ENCODE assay signal across 25 mouse cellular contexts in the genomic region with DNA sequence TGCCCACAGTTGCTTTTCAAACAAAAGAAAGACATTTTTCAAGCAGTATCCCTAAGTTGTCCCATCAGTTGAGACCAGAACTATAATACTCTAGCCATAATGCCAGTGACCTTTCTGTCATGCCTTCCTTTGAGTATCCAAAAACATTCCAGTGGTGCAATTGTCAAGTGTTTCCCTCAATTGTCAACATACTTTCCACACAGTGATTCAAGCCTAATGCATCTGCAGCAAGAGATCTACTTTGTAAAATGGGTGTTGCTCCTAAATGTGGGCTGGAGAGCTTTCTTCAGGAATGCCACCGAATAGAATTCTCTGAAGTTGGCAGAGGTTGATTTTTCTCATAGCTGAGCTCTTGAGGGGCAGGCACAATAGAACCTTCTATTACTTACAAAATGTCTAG. TPM values are rescaled to one million over a fixed set of nuclear protein-coding genes. Genes with fewer than 3 reads are reported as not detected.
A peak's percentile ranks its signal among the peaks of the same experiment; 100 is the strongest.
DNase-seq lines count a peak whose midpoint lies in the region; ATAC-seq and TF ChIP-seq lines count a peak whose summit lies in the region.
"Had no signal": no experiment of that assay in that cellular context is flagged by ENCODE, and none has a peak within 500 bp of the region (broad histone marks: within the 10 kb centered on the region; RNA-seq: fewer than 3 reads in every experiment).

No protein-coding gene starts in this region.

- H3K27ac ChIP-seq in lung, embryonic 16.5 days (ENCODE audit: low read length), result peak overlapping the region; percentile 22
- H3K27ac ChIP-seq in embryonic fibroblast, embryonic 13.5 days (ENCODE audit: insufficient read depth, low read length), result peak overlapping the region; percentile 99
- H3K27ac ChIP-seq: embryonic facial prominence, embryonic 10.5 days; embryonic facial prominence, embryonic 12.5 days; forebrain, embryonic 10.5 days; forebrain, embryonic 12.5 days had no signal

- no peaks in the 10 kb centered on the region for H3K4me1 ChIP-seq in lung, embryonic 16.5 days (replicated peaks; ENCODE audit: control insufficient read depth, insufficient read depth, low read length)
- H3K4me1 ChIP-seq in embryonic fibroblast, embryonic 13.5 days (ENCODE audit: control insufficient read depth, insufficient read depth, low read length), result no peaks in the 10 kb centered on the region
- H3K4me1 ChIP-seq: embryonic facial prominence, embryonic 10.5 days; embryonic facial prominence, embryonic 12.5 days; forebrain, embryonic 10.5 days; forebrain, embryonic 12.5 days had no signal

- WGBS in lung, embryonic 16.5 days, result 40% methylated on average over 1 of the region's 1 CpGs

- no peak for TF ChIP-seq CTCF in embryonic fibroblast, embryonic 13.5 days (IDR thresholded peaks at IDR 0.05; ENCODE audit: borderline replicate concordance, insufficient read depth, low read length)

- intact Hi-C loops in left cerebral cortex, postnatal 25 days (cut with DNase I), result no loop called here

- no peak for DNase-seq in lung, adult 18-20 months
- peak; percentile 91 for DNase-seq in Muller cell, postnatal 12 days (ENCODE audit: inconsistent ontology term)
- no peak for DNase-seq in left cerebral cortex, postnatal 25 days (ENCODE audit: low spot score in 2 of 2)
- DNase-seq: adrenal gland, adult 8-10 months; adrenal gland, postnatal 14 days; adrenal gland, postnatal 36 days; B cell, adult 2 months; cerebellum, adult 11-12 months; cerebellum, adult 2 months; cerebellum, adult 9-10 months; cerebellum, postnatal 10 days; cerebellum, postnatal 25 days had no signal

- H3K4me2 ChIP-seq in lung, embryonic 16.5 days (ENCODE audit: low read depth, low read length), result no peak overlapping the region
- H3K4me2 ChIP-seq: embryonic facial prominence, embryonic 12.5 days; forebrain, embryonic 12.5 days had no signal

- no peak overlapping the region for H3K9ac ChIP-seq in lung, embryonic 16.5 days (ENCODE audit: low read length)
- H3K9ac ChIP-seq: embryonic facial prominence, embryonic 12.5 days; forebrain, embryonic 12.5 days had no signal

- ATAC-seq in lung, embryonic 16.5 days (ENCODE audit: low read depth), result no peak
- ATAC-seq: activated CD4-positive, CD25-positive, alpha-beta regulatory T cell, adult 4 months; CD4-positive, CD25-positive, alpha-beta regulatory T cell, adult 4 months; forebrain, embryonic 14.5 days; forebrain, embryonic 16.5 days had no signal

- H3K9me3 ChIP-seq in lung, embryonic 16.5 days (ENCODE audit: control insufficient read depth, low read length), result no peaks in the 10 kb centered on the region
- H3K9me3 ChIP-seq: embryonic facial prominence, embryonic 10.5 days; embryonic facial prominence, embryonic 12.5 days; forebrain, embryonic 10.5 days; forebrain, embryonic 12.5 days had no signal

- TF ChIP-seq POLR2A in embryonic fibroblast, embryonic 13.5 days (IDR thresholded peaks at IDR 0.05; ENCODE audit: low read depth, low read length), result no peak

- no peak overlapping the region for H3K4me3 ChIP-seq in lung, embryonic 16.5 days (ENCODE audit: low read length)
- no peak overlapping the region for H3K4me3 ChIP-seq in embryonic fibroblast, embryonic 13.5 days (ENCODE audit: insufficient read depth, low read length)
- H3K4me3 ChIP-seq: embryonic facial prominence, embryonic 10.5 days; embryonic facial prominence, embryonic 12.5 days; erythroblast, embryonic 14.5 days; forebrain, embryonic 10.5 days; forebrain, embryonic 12.5 days had no signal

- H3K36me3 ChIP-seq in lung, embryonic 16.5 days (ENCODE audit: control insufficient read depth, insufficient read depth, low read length), result no peaks in the 10 kb centered on the region
- H3K36me3 ChIP-seq: embryonic facial prominence, embryonic 10.5 days; embryonic facial prominence, embryonic 12.5 days; forebrain, embryonic 10.5 days; forebrain, embryonic 12.5 days; G1E had no signal

- H3K27me3 ChIP-seq in lung, embryonic 16.5 days (ENCODE audit: control insufficient read depth, insufficient read depth, low read depth, low read length), result no peaks in the 10 kb centered on the region
- H3K27me3 ChIP-seq: CH12.LX; embryonic facial prominence, embryonic 12.5 days; forebrain, embryonic 12.5 days had no signal

RNA-seq across cellular contexts. Expression of gene Tspan8, which starts 58.0 kb away (rescaled TPM):
- 128 and 141 TPM in 2 replicates for polyA plus RNA-seq in lung, embryonic 16.5 days (2015; fragmentation: Nextera tagmentation; extraction: Ambion mirVana)
- not detected in 2 replicates for polyA plus RNA-seq in embryonic fibroblast, embryonic 13.5 days (2011; ENCODE audit: insufficient read length, low read depth, missing spikeins)
- under 1 TPM; 0.85 to 0.99 TPM for total RNA-seq in left cerebral cortex, postnatal 25 days (2021)
- polyA plus RNA-seq: CD4-positive, CD25-positive, alpha-beta regulatory T cell, adult 4 months; G1E had no signal

Comparison
In these comparisons a context has a peak if more than half of its experiments do, and no peak if none do; other contexts are left out.
1. RNA of gene Tspan8, which starts 58.0 kb away (polyA plus RNA-seq): 128 to 141 TPM in lung, embryonic 16.5 days; not detected in embryonic fibroblast, embryonic 13.5 days; every median in the first group is over 100 times any median in the second.